Mouse (Mus musculus) bone marrow, adult 2 months (tissue): ENCODE results near the gene Borcs6.

Source experiments
- CTCF ChIP-seq: fragments of 200-500 bp; IDR thresholded peaks from 2 replicates; pipeline ENCODE4 v1.5.1; 2011; ENCODE audit warnings: low read length, control low read depth; ENCODE audit not compliant: control insufficient read depth, insufficient read depth
- POLR2A ChIP-seq: fragments of 200-500 bp; IDR thresholded peaks from 2 replicates; pipeline ENCODE4 v1.6.1; 2011; ENCODE audit warnings: low read depth, mild to moderate bottlenecking, control low read depth, low read length, borderline replicate concordance; ENCODE audit not compliant: control insufficient read depth

DNA sequence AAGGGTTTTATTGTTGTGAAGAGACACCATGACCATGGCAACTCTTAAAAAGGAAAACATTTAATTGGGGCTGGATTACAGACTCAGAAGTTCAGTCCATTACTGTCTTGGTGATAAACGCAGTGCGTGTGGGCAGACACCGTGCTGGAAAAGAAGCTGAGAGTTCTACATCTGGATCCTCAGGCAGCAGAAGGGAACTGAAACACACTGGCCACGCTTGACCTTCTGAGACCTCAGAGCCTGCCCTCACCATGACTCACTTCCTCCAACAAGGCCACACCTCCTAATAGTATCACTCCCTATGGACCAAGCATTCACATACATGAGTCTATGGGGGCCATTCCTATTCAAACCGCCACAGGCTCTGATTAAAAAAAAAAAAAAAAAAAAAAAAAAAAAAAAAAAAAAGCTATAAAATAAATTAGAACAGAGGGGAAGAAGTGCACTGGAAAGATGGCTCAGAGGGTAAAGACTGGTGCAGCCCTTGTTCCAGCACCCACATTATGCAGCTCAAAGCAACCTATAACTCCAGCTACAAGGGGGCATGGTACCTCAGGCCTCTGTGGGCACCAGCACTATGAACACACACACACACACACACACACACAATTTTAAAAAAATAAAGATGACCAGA, 19.4 kb downstream of the Borcs6 start:
- TF ChIP-seq POLR2A (no peak), CTCF (no peak)
